Mouse (Mus musculus) fat pad, adult 2 months (tissue): Measurements from ENCODE around the gene Rbm28.

Experiments
- DNase-seq: peaks from one replicate; pipeline ENCODE4 v3.0.0-alpha.2; 2011; ENCODE audit warnings: low read depth, low spot score; ENCODE audit errors: extremely low read depth

The Rbm28 gene

GRCm38 (mm10) chr6:29082776-29083354, 81.9 kb downstream of the Rbm28 start:
- DNase-seq, result no peak

DNA sequence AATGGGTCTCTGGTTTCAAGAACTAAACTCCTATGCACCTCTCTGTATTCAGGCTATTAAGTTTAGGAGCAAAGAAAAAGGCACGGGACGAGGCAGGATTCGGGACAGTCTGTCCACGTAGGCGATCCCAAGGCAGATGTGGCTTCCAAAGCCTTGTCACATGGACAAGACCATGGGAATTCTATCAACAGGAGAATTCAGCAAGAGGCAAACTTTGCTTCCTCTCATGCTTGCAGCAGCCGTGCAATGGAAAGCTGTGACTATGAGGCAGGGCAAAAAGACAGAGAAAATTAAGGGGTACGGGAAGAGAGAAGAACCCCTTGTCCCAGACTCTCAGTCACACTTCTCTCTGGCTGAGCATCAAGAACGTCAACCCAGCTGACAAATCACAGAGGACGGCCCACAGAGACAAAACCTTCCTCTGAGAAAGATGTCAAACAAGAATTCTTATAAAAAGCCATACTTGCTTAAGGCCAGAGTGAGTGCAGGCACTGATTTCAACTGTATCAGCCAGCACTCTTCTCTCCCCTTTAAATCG, 82.9 kb downstream of the Rbm28 start:
- DNase-seq, result no peak

DNA sequence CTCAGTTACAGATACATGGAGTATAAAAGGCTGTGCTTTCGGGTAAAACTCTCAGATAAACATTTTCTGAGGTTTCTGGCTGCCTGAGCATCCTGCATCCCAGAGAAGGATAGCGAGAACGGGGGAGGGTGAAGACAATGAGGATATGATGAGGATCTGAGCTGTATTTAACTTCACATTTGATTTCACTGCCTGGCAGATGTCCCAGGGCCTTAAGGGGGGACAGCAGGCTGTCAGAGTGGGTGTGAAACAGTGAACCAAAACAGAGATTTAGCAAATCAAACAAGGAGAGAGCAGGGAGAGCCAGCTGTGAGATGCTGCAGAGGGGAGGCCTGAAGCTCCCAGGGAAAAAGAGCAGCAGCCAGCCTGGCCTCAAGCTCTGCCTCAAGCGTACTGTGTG, 85.5 kb downstream of the Rbm28 start:
- no peak for DNase-seq

DNA sequence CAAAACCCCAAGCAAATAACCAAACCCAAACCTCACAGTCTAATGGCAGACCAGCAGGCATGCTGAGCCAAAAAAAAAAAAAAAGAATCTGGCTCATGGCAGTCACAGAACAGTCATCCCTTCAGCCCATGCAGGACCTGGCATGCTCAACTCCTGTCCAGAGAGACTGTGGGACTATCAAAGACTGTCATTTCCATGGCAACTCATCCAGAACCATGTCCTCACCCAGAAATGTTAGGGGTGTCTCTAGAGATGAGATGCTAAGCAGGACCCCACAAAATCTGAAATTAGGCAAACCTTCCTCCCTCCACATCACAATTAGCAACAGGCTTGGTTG, 90.7 kb downstream of the Rbm28 start:
- no peak for DNase-seq
